ENCODE assay signal across 19 mouse cellular contexts in genomic region chr13:31804571-31804970, GRCm38 (mm10). TPM values are rescaled to one million over a fixed set of nuclear protein-coding genes. Genes with fewer than 3 reads are reported as not detected.
DNase-seq lines count a peak whose midpoint lies in the region; ATAC-seq and TF ChIP-seq lines count a peak whose summit lies in the region.
"Had no signal": no experiment of that assay in that cellular context is flagged by ENCODE, and none has a peak within 500 bp of the region (broad histone marks: within the 10 kb centered on the region; RNA-seq: fewer than 3 reads in every experiment).

No protein-coding gene starts in this region.

- peaks cover 7% of the 10 kb centered on the region for H3K36me3 ChIP-seq in heart, embryonic 12.5 days
- peaks cover 13% of the 10 kb centered on the region for H3K36me3 ChIP-seq in embryonic facial prominence, embryonic 10.5 days (replicated peaks)
- peaks cover 16% of the 10 kb centered on the region for H3K36me3 ChIP-seq in limb, embryonic 14.5 days (ENCODE audit: control insufficient read depth, insufficient read depth, low read length)
- H3K36me3 ChIP-seq: hindbrain, embryonic 12.5 days; intestine, embryonic 15.5 days; stomach, embryonic 15.5 days had no signal

- H3K9me3 ChIP-seq in heart, embryonic 12.5 days (replicated peaks): no peaks in the 10 kb centered on the region
- no peaks in the 10 kb centered on the region for H3K9me3 ChIP-seq in embryonic facial prominence, embryonic 10.5 days
- H3K9me3 ChIP-seq in limb, embryonic 14.5 days (ENCODE audit: control insufficient read depth, low read length): no peaks in the 10 kb centered on the region
- H3K9me3 ChIP-seq: hindbrain, embryonic 12.5 days; intestine, embryonic 15.5 days; stomach, embryonic 15.5 days had no signal

- ATAC-seq in heart, embryonic 12.5 days (ENCODE audit: insufficient number of reproducible peaks, low FRiP score): no peak
- ATAC-seq in limb, embryonic 14.5 days (ENCODE audit: low FRiP score, low read depth): no peak
- ATAC-seq: intestine, embryonic 15.5 days had no signal

- H3K4me3 ChIP-seq in heart, embryonic 12.5 days: no peak overlapping the region
- no peak overlapping the region for H3K4me3 ChIP-seq in layer of hippocampus, adult 2 months
- peak overlapping the region; percentile 77; the same call in 1 of the 2 replicates for H3K4me3 ChIP-seq in embryonic facial prominence, embryonic 10.5 days
- H3K4me3 ChIP-seq in limb, embryonic 14.5 days (replicated peaks; ENCODE audit: low read length): no peak overlapping the region; the same call in 1 of the 2 replicates
- H3K4me3 ChIP-seq: hindbrain, embryonic 12.5 days; intestine, embryonic 15.5 days; stomach, embryonic 15.5 days had no signal

- no peak overlapping the region for H3K9ac ChIP-seq in heart, embryonic 12.5 days
- no peak overlapping the region for H3K9ac ChIP-seq in limb, embryonic 14.5 days (ENCODE audit: low read depth, low read length, severe bottlenecking)
- H3K9ac ChIP-seq: hindbrain, embryonic 12.5 days; intestine, embryonic 15.5 days; liver, embryonic 14.5 days; stomach, embryonic 15.5 days had no signal

- peaks cover 63% of the 10 kb centered on the region for H3K27me3 ChIP-seq in heart, embryonic 12.5 days (replicated peaks)
- H3K27me3 ChIP-seq in embryonic facial prominence, embryonic 10.5 days (replicated peaks; ENCODE audit: low read depth, poor library complexity, severe bottlenecking): peaks cover 99% of the 10 kb centered on the region
- peaks cover 78% of the 10 kb centered on the region for H3K27me3 ChIP-seq in limb, embryonic 14.5 days (ENCODE audit: control insufficient read depth, insufficient read depth, low read length)

- DNase-seq in heart, postnatal 25 days (ENCODE audit: low spot score): no peak
- DNase-seq in layer of hippocampus, adult 2 months (ENCODE audit: low spot score in 2 of 2): no peak
- DNase-seq in layer of hippocampus, postnatal 10 days (ENCODE audit: low spot score in 2 of 2): no peak
- DNase-seq in embryonic facial prominence, embryonic 10.5 days (ENCODE audit: low spot score): no peak
- DNase-seq in limb, embryonic 14.5 days (ENCODE audit: low spot score): no peak
- DNase-seq in right cerebral cortex, postnatal 25 days: no peak
- no peak for DNase-seq in gastrocnemius, postnatal 14 days
- DNase-seq: adrenal gland, postnatal 36 days; cerebellum, adult 9-10 months; layer of hippocampus, postnatal 36 days; left cerebral cortex, postnatal 4 days; midbrain, embryonic 14.5 days; spleen, adult 18-20 months had no signal

- intact Hi-C loops in heart, postnatal 25 days (cut with DNase I): loop anchor here (5.0 to 10.0 kb wide), 3 partner anchors 688 to 858 kb away; no protein-coding TSS in a partner anchor
- intact Hi-C loops in gastrocnemius, postnatal 14 days (cut with DNase I; ENCODE audit: low total_unique reads): loop anchor here (5.0 kb wide), 3 partner anchors 413 to 878 kb away; no protein-coding TSS in a partner anchor

- TF ChIP-seq CTCF in layer of hippocampus, adult 2 months (conservative IDR thresholded peaks at IDR 0.05): no peak

- 13% methylated on average over 7 of the region's 7 CpGs for WGBS in heart, embryonic 12.5 days
- WGBS in embryonic facial prominence, embryonic 10.5 days: 3% methylated on average over 7 of the region's 7 CpGs
- WGBS in limb, embryonic 14.5 days: 6% methylated on average over 7 of the region's 7 CpGs

- 0 out of 2 replicates have a peak overlapping the region, but pooled peaks have one; percentile 45 for H3K4me2 ChIP-seq in heart, embryonic 12.5 days
- peak overlapping the region; percentile 80; the same call in 1 of the 2 replicates for H3K4me2 ChIP-seq in limb, embryonic 14.5 days (replicated peaks; ENCODE audit: low read depth, low read length, severe bottlenecking)
- H3K4me2 ChIP-seq: intestine, embryonic 15.5 days; stomach, embryonic 15.5 days had no signal

- no peak for TF ChIP-seq POLR2A in limb, embryonic 14.5 days (IDR thresholded peaks at IDR 0.05; ENCODE audit: borderline replicate concordance, extremely low read depth, insufficient read depth, insufficient read length)

- no peak overlapping the region for H3K27ac ChIP-seq in heart, embryonic 12.5 days (ENCODE audit: poor library complexity, severe bottlenecking)
- peak overlapping the region; percentile 58; the same call in 1 of the 2 replicates for H3K27ac ChIP-seq in layer of hippocampus, adult 2 months
- 0 out of 2 replicates have a peak overlapping the region, but pooled peaks have one; percentile 35 for H3K27ac ChIP-seq in embryonic facial prominence, embryonic 10.5 days (replicated peaks)
- no peak overlapping the region for H3K27ac ChIP-seq in limb, embryonic 14.5 days (replicated peaks; ENCODE audit: low read depth, low read length)
- H3K27ac ChIP-seq: hindbrain, embryonic 12.5 days; intestine, embryonic 15.5 days; liver, embryonic 14.5 days; stomach, embryonic 15.5 days had no signal

- peaks cover 34% of the 10 kb centered on the region for H3K4me1 ChIP-seq in heart, embryonic 12.5 days (replicated peaks)
- peaks cover 77% of the 10 kb centered on the region for H3K4me1 ChIP-seq in embryonic facial prominence, embryonic 10.5 days
- peaks cover 21% of the 10 kb centered on the region for H3K4me1 ChIP-seq in limb, embryonic 14.5 days (ENCODE audit: control insufficient read depth, insufficient read depth, low read length)

RNA-seq across cellular contexts. Expression of gene Foxc1, which starts 1.9 kb away (rescaled TPM):
- polyA plus RNA-seq in heart, embryonic 12.5 days (2016; fragmentation: Nextera tagmentation; extraction: Ambion mirVana): 5.4 and 6.4 TPM in 2 replicates
- total RNA-seq in heart, postnatal 25 days (2021): 1 to 10 TPM; 5.1 to 5.8 TPM
- total RNA-seq in layer of hippocampus, adult 2 months (2021): 1 to 10 TPM; 4.2 to 5.2 TPM
- 1 to 10 TPM; 5.6 to 6.2 TPM for total RNA-seq in layer of hippocampus, postnatal 10 days (2021)
- polyA plus RNA-seq in embryonic facial prominence, embryonic 10.5 days (2016; fragmentation: Nextera tagmentation; extraction: Ambion mirVana): 3.3 and 4.1 TPM in 2 replicates
- polyA plus RNA-seq in limb, embryonic 14.5 days (2012; rRNA removed): 15.1 and 23.1 TPM in 2 replicates
- polyA plus RNA-seq in limb, embryonic 14.5 days (2014; fragmentation: Nextera tagmentation; extraction: Ambion mirVana): 8.5 and 10.3 TPM in 2 replicates
- total RNA-seq in gastrocnemius, postnatal 14 days (2021): 1 to 10 TPM; 1.3 to 1.4 TPM
- total RNA-seq: megakaryocyte progenitor cell, adult 5-6 weeks had no signal

Comparison
In these comparisons a context has a peak if more than half of its experiments do, and no peak if none do; other contexts are left out.
1. H3K27ac ChIP-seq: peak in layer of hippocampus, adult 2 months (single experiment) and embryonic facial prominence, embryonic 10.5 days (single experiment); none in heart, embryonic 12.5 days (single experiment) and limb, embryonic 14.5 days (single experiment).